Mouse (Mus musculus) ES-E14 (cell line): Measurements from ENCODE around the gene Wnt9b. TPM values are rescaled to one million over a fixed set of nuclear protein-coding genes. Genes with fewer than 3 reads are reported as not detected.
"Not testable (repeated sequence)": the region's sequence is repeated elsewhere in the genome, so short reads cannot be mapped to it uniquely, and the experiment has no call there.

Source experiments
- DNase-seq: peaks from one replicate; pipeline ENCODE4 v3.0.0-alpha.2; 2013; ENCODE audit warnings: low read depth, low spot score
- H3K27ac ChIP-seq: 2 replicates; pipeline ENCODE4 v1.5.1; 2012; ENCODE audit warnings: low read depth, mild to moderate bottlenecking, low read length, moderate library complexity, mixed read lengths; ENCODE audit not compliant: poor library complexity, insufficient read depth, severe bottlenecking
- H3K36me3 ChIP-seq: 2 replicates; pipeline ENCODE4 v1.6.1; 2012; ENCODE audit warnings: mild to moderate bottlenecking, low read length, moderate library complexity, mixed read lengths; ENCODE audit not compliant: control insufficient read depth, poor library complexity, insufficient read depth, severe bottlenecking
- H3K4me1 ChIP-seq, 2 experiments: fragments of 150-350 bp in 1 of 2; sonication (generic) in 1 of 2; 2 replicates each; pipeline ENCODE4 v1.6.1; 2012; ENCODE audit warnings: low read length in 2 of 2, mild to moderate bottlenecking in 1 of 2, mixed read lengths in 1 of 2; ENCODE audit not compliant: control insufficient read depth in 2 of 2, insufficient read depth in 2 of 2, poor library complexity in 1 of 2
- H3K4me3 ChIP-seq, 2 experiments: fragments of 150-350 bp in 1 of 2; sonication (generic) in 1 of 2; 2 replicates each; pipeline ENCODE4 v1.5.1; 2012; ENCODE audit warnings: low read length in 2 of 2, low read depth in 1 of 2, mild to moderate bottlenecking in 1 of 2, mixed read lengths in 1 of 2; ENCODE audit not compliant: insufficient read depth in 1 of 2, poor library complexity in 1 of 2, severe bottlenecking in 1 of 2
- H3K9ac ChIP-seq: 2 replicates; pipeline ENCODE4 v1.6.1; 2012; ENCODE audit warnings: low read depth, mild to moderate bottlenecking, low read length, mixed read lengths; ENCODE audit not compliant: poor library complexity, insufficient read depth, severe bottlenecking
- H3K9me3 ChIP-seq: fragments of 150-350 bp; sonication (generic); 2 replicates; pipeline ENCODE4 v1.6.1; 2012; ENCODE audit warnings: low read depth, mild to moderate bottlenecking, low read length; ENCODE audit not compliant: control insufficient read depth, insufficient read depth
- CHD2 ChIP-seq: IDR thresholded peaks from 2 replicates; pipeline ENCODE4 v1.6.1; 2014; ENCODE audit warnings: mild to moderate bottlenecking, low read depth, low read length, inconsistent platforms
- HCFC1 ChIP-seq: IDR thresholded peaks from 2 replicates; pipeline ENCODE4 v1.6.1; 2012; ENCODE audit warnings: low read length, inconsistent platforms, borderline replicate concordance; ENCODE audit not compliant: insufficient read depth
- MAFK ChIP-seq: IDR thresholded peaks from 2 replicates; pipeline ENCODE4 v1.6.1; 2014; ENCODE audit warnings: mild to moderate bottlenecking, low read depth, low read length, inconsistent platforms; ENCODE audit not compliant: insufficient read depth
- ZC3H11A ChIP-seq: IDR thresholded peaks from 2 replicates; pipeline ENCODE4 v1.6.1; 2012; ENCODE audit warnings: low read depth, mild to moderate bottlenecking, inconsistent platforms, low read length, borderline replicate concordance
- ZNF384 ChIP-seq: IDR thresholded peaks from 2 replicates; pipeline ENCODE4 v1.6.1; 2012; ENCODE audit warnings: low read depth, low read length, inconsistent platforms
- in situ Hi-C, 2 experiments: fragments of 600-800 bp; cut with MboI; formaldehyde crosslinking; loops; one replicate each; pipeline ENCODE4 v1.15.1; 2025; ENCODE audit warnings: low sequenced_read_pairs in 2 of 2, inconsistent platforms in 1 of 2; ENCODE audit not compliant: unreplicated experiment in 2 of 2
- total RNA-seq: library from RNA; depleted of rRNA; stranded (reverse); fragments of 300-350 nt; gene quantifications from 2 replicates; pipeline ENCODE4 v1.2.3, GENCODE M21; 2012

Wnt9b gene
- total RNA-seq, 1 experiment = 0.09 TPM

- Histone ChIP-seq H3K4me3 (no peak overlapping the region), H3K27ac (no peak overlapping the region), H3K4me1 (no peaks in the 10 kb centered on the region), H3K9ac (no peak overlapping the region), H3K9me3 (no peaks in the 10 kb centered on the region), H3K36me3 (no peaks in the 10 kb centered on the region)
- no peak for TF ChIP-seq MAFK
- no peak for DNase-seq
- in situ Hi-C loops = loop anchor here (5.0 to 10.0 kb wide), 2 partner anchors 148 to 430 kb away; no protein-coding TSS in a partner anchor
These were observed 15.0 kb upstream of the Wnt9b start for GRCm38 (mm10) chr11:103764601-103765000.

DNA sequence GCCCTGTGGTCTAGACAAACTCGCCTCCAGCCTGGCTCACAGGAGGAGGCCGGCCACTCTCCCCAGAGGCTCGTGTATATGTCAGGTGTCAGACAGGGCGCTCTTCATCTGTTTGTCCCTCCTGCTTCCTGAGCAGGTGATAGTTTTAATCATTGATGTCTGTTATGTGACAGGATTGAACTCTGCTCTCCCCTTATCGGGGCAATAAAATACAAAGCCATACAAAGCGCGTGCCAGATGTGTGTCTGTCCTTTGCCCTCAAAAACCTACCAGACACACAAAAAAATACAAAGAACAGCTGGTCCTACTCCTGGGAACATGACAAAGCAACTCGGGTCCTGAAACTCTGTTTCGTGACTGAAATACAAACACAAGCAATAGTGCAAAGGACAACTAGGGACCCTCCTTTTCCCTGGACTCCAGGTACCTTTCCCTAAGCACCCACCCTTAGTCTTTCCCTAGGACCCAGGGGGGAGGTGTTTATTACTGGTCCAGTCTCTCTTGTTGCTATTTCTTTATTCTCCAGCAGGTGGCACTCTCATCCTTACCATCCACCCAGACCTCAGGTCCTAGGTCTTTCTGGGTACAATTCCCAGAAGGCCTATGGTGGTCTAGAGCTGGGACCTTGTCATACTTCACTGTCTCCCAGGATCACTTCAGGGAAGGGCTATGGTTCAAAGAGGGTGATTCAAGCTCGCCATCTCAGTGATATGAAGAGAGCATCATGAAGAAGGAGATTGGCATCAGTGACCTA lies 14.0 kb upstream of the Wnt9b start:
- no peaks in the 10 kb centered on the region for H3K36me3 ChIP-seq
- in situ Hi-C loops = loop anchor here (5.0 to 10.0 kb wide), 2 partner anchors 149 to 431 kb away; no protein-coding TSS in a partner anchor
- H3K27ac ChIP-seq = no peak overlapping the region
- no peak overlapping the region for H3K9ac ChIP-seq
- H3K4me1 ChIP-seq = no peaks in the 10 kb centered on the region
- TF ChIP-seq MAFK = no peak
- peak; percentile 89 for TF ChIP-seq ZC3H11A
- no peak overlapping the region for H3K4me3 ChIP-seq
- peak; percentile 75 for DNase-seq
- no peaks in the 10 kb centered on the region for H3K9me3 ChIP-seq

DNA sequence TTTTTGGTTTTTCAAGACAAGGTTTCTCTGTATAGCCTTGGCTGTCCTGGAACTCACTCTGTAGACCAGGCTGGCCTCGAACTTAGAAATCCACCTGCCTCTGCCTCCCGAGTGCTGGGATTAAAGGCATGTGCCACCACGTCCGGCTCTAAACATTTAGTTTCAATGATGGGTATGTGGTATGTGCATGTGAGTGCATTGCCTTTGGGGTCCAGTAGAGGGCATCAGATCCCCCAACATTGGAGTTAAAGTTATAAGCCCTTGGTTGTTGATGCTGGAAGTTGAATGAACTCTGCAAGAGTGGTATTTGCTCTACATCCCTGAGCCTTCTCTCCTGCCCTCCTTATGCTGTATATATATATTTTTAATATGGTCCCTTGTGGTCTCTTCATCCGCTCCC lies 11.3 kb upstream of the Wnt9b start:
- TF ChIP-seq ZNF384 = peak; percentile 75
- H3K36me3 ChIP-seq, H3K9me3 ChIP-seq, H3K4me3 ChIP-seq, H3K27ac ChIP-seq, H3K4me1 ChIP-seq, H3K9ac ChIP-seq, DNase-seq: not testable (repeated sequence)
- in situ Hi-C loops = loop anchor here (5.0 to 10.0 kb wide), 2 partner anchors 151 to 434 kb away; no protein-coding TSS in a partner anchor

- in situ Hi-C loops = loop anchor here (5.0 to 10.0 kb wide), 2 partner anchors 152 to 435 kb away; no protein-coding TSS in a partner anchor
- no peak overlapping the region for H3K9ac ChIP-seq
- TF ChIP-seq MAFK (no peak), ZC3H11A (no peak), CHD2 (no peak), ZNF384 (no peak), HCFC1 (no peak)
- H3K9me3 ChIP-seq = no peaks in the 10 kb centered on the region
- no peak overlapping the region for H3K27ac ChIP-seq
- H3K4me3 ChIP-seq = no peak overlapping the region
- DNase-seq = no peak
- H3K4me1 ChIP-seq = no peaks in the 10 kb centered on the region
- no peaks in the 10 kb centered on the region for H3K36me3 ChIP-seq
These were observed 10.5 kb upstream of the Wnt9b start for GRCm38 (mm10) chr11:103760101-103760500.

DNA sequence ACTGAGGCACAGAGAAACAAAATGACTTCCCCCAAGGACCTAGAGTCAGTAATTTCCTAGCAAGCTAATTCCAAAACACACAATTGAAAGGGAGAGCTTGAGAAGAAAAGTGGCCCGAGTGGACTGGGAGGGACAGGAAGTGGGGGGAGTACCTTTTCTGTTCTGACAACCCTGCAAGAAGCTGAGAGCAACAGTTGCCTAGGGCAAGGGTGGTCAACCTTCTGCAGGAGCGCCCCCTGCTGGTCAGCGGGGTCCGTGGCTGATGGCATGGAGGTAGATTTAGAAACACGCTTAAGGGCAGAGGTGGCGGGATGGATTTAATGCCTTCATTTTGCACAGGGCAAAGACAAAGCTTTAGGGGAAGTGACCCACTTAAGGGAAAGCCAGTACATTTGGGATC lies 9.1 kb upstream of the Wnt9b start:
- in situ Hi-C loops = no loop called here
- Histone ChIP-seq H3K4me1 (no peaks in the 10 kb centered on the region), H3K4me3 (no peak overlapping the region), H3K27ac (no peak overlapping the region), H3K36me3 (no peaks in the 10 kb centered on the region), H3K9ac (no peak overlapping the region), H3K9me3 (no peaks in the 10 kb centered on the region)
- TF ChIP-seq CHD2 (no peak), ZNF384 (no peak), HCFC1 (no peak), MAFK (no peak), ZC3H11A (peak; percentile 44; the same call in 1 of the 2 replicates)
- peak; percentile 77 for DNase-seq
